Mouse (Mus musculus): ENCODE results near the gene Myo18b.

The Myo18b gene

DNA sequence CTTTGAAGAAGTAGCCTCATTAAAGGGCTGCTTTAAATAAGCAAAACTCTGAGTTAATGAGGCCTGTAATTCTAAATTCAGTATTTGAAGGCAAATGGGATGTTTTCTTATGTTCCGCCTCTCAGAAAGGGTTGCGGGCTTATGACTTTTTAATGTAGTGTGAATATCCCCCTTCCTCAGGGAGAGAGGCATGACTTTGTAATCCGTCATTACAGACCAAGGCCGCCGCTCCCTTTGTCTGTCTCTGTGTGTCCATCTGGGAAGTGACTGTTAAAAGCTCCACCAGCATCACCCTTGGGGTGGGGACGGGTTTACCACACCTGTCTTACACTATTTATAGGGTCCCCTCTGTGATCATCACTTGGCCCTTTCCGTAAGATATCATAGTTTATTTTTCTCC lies 100.1 kb downstream of the Myo18b start:
- DNase-seq, result no peak

DNA sequence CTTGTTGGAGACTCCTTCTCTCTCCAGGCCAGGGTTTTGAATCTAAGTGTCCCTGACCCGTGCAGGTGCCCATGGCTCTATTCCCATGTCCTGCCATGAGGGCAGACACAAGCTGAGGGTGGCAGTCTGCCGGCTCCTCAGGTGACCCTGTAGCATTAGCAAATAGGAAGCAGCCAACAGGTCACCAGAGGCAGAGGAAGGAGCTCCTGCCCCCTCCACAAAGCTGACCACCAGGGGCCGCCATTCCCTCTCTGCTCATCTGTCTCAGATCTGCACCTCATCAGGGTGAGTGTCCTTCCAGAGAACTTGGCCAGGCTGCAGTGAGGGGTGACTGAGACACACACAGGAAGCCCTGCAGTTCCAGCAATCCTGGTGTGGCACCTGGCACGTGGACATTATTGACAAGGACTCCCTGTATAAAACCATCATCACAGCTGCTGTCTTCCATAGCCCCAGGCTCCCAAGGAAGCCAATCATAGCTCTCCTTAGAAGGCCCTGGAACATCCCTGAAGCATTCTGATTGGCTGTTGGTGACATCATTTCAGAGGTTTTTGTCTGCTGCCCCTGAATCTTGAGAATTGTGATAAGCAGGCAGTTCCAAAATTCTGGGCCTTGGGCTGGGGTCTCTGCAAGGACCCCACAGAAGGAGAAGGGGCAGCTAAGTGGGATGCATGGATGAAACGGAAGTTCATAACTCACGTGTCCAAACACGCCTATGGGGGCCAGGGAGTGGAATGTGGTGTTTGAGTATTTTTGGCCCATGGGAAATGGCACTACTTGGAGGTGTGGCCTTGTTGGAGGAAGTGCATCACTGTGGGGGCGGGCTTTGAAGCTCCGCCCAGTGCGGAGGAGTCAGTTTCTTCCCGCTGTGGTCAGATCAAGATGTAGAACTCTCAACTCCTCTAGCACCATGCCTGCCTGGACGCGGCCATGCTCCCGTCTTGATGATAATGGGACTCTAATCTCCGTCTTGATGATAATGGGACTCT lies 104.1 kb downstream of the Myo18b start:
- no peak for DNase-seq

DNA sequence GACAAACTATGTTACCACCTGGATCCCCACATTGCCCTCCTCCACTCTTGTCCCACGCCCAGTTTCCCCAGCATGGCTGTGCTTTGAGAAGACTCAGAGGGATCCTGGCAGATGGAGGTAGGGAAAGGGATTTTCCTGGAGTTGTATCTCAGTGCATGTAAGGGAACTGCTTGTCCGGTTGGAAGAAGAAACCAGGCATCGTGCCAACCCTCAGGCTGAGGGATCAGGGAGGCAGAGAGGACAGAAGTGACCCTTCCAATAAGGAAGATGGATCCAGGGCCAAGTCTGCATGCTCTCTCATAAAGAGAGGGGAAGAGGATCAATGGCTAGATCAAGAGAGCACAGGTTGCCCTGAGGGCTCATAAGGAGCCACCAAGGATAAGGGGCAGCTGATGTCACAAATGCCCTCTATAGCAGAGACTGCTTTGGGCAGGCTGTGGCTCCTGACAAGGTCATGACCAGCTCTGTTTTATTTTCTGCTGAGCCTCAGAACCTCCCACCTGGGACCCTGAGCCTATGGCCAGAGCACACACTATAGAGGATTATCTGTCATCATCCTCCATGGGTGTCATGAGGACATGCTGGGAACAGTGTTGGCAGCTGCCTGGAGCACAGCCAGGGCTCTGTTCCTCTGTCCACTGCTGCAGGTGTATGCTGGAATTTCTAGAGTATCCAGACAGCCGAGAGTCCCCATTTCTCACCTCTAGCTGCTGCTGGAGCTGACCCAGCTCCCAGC lies 105.6 kb downstream of the Myo18b start:
- no peak for DNase-seq

DNA sequence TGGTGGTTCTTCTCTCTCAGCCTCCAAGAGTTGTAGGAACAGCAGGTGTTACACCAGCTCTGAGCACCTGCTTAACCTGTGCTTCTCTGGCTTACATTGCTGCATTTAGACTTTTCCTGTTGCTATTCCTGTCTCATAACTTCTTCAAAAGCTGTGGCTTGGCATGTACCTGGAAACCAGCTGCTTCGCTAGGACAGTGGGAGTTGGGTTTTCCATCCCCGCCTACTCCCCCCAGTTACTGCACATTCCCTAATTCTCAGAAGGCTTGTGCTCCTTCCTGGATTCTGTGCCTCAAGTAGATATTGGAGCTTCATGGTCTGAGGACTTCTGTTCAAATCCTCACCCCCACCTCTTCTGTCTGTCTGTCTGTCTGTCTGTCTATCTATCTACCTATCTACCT lies 107.7 kb downstream of the Myo18b start:
- no peak for DNase-seq

DNA sequence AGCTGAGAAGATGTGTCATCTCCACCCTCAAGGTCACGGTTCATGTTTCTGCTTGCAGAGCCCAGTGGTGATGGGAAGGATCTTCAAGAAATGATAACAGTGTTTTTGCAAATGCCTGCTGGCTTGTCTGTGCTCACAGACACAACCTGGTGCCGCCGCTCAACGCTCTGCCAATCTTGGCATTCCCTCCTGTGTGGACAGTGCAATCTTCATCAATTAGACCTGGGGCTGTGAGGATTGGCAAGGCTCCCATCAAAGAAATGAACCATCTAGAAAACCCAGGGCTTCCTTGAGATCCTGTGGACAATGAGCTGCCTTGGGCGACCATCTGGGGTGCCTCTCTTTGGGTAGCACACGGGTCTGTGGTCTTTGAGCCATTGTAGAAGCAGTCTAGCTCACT lies 109.4 kb downstream of the Myo18b start:
- no peak for DNase-seq

DNA sequence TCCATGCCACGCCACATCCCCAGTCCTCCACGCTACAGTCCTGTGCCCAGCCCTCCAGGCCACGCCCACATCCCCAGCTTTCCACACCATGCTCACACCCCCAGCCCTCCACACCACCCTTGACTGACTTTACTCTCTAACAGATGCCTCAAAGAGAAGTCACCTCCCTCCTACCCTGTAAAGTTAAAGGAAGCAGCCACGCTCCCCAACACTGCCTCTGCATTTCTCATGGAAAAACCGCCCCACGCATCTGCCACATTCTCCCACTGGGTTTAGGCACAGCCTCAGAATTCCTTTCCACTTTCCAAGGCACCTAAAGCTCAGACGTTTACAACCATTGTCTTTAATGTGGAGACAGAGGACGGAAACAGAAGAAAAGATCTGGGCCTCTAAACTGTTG lies 110.1 kb downstream of the Myo18b start:
- DNase-seq, result no peak

DNA sequence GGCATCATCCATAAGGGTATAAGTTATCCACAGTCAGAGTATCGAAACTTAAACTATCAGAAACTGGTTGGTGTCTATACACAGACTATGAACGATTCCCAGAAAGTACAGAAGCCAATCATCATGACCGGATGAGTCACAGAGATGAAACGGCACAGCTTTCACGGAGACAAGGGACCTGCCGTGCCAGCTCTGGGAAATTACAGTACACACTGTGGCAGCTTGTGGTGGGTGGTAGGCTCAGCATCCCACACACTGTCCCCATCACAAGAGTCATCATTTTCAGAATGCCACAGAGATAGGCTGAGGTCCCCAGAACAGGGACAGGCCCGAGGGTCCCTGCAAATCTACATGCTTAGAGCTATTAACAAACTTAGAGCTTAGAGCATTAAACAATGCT lies 114.4 kb downstream of the Myo18b start:
- DNase-seq, result no peak

DNA sequence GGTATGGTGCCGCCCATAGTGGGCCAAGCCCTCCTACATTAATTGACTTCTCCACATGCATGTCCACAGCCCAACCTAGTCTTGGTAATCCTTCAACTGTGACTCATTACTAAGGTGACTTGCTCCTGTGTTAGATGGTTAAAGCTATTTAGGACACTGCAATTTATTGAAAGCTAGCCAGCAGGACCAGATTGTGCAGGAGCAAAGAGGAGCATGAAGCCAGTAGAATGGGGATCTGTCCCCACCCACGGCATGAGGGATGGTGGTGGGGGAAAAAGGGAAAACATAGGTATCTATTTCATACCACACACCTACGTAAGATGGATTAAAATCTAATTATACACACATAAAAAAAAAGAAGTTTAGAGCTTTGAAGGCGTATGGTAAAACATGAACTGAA lies 114.9 kb downstream of the Myo18b start:
- no peak for DNase-seq

DNA sequence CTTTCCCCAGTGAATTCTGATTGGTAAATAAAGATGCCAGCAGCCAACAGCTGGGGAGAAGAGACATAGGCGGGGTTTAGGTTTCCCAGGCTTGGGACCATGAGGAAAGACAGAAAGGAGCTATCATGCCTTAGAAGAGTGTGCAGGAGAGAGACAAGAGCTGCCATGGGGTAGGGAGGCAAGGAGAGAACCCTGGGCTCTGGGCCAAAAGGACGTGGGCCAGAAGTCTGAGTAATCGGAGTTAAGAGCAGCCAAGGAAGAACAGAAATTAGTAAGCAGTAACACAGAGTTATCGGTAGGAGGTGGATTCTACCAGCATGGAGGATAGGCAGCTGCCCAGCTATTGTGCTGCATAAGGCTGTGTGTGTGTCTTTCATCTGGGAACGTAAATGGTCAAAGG lies 115.8 kb downstream of the Myo18b start:
- peak; percentile 58 to 61 for DNase-seq

DNA sequence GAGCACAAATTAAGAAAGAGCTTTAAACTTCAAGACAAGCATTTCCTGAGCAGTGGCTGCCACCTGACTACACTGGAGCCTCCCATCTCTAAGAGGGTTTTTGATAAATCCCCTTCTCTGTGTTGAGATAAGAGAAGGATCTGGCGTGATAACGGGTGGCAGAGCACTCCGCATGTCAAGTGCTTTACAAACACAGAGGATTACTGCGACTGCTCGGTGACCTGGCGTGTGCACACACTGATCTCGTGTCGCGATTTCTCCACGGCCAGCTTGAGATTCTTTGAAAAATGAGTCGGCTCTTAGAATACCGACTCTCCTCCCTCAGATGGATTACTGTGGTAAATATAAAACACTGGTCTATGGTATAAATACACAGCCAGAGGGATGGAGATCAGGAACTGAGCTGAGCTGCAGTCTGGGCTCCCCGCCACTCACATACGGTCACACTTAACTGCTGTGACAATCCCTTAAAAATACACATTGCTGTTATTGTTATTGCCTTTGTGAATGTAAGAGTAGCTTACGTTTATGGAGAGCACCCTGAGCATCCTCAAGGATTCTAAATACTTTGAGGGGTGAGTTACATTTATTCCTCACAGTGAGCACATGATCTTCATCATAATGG lies 119.3 kb downstream of the Myo18b start:
- DNase-seq, result peak; percentile 42 to 50

DNA sequence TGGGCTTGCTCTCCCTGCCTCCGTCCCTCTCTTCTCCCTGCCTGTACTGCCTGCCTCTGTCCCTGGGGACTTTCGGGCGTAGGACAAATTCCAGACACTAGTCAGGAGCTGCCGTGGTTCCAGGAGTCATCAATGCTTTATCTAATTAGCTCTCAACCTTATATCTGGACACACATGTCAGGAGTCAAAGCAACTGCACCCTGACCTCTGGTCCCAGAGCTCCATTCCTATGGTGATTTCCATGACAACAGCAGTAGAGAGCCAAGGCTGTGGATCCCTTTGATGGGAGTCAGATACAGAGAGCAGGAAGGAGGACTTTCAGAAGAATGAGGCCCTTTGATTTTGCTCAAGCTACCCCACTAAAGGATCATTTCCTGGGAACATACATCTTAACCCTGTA lies 122.7 kb downstream of the Myo18b start:
- DNase-seq, result no peak

DNA sequence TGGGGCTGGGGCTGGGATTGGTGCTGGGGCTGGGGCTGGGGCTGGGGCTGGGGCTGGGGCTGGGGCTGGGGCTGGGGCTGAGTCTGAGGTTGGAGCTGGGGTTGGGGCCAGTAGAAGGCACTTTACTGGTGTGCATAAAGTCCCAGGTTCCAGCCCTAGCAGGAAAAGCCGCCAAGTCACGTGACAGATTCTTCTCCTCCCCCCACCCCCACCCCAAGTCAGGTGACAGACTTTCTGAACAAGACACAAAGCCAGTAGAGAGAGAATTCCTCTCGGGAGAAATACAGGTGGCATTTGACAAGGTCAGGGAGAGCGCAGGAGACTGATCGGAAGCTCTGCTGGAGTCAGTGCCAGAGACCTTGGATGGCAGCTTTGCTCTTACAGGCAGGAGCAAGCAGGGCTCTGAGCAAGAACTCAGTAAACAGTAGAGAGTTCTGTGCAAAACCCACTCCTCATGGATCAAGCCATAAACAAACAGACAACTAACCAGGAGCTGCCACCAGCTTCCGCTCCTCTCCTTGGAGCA lies 124.7 kb downstream of the Myo18b start:
- no peak for DNase-seq

DNA sequence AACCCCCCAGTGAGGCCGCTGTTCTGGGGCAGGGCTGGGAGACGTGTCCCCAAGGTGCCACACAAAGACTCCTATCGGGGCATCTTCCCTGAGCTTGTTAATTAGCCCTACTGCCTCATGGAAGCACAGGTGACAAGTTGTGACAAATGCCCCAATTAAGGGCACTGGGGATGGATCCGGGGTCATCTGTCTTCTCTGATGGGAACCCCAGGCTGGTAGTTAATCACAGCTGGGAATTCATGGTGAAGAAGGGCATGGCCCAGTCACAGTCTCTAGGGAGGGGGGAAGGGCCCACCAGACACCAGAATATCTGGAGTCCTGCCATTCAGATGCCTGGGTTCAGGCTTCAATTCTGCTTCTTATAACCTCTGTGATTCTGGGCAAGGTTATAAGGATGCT lies 126.4 kb downstream of the Myo18b start:
- no peak for DNase-seq

DNA sequence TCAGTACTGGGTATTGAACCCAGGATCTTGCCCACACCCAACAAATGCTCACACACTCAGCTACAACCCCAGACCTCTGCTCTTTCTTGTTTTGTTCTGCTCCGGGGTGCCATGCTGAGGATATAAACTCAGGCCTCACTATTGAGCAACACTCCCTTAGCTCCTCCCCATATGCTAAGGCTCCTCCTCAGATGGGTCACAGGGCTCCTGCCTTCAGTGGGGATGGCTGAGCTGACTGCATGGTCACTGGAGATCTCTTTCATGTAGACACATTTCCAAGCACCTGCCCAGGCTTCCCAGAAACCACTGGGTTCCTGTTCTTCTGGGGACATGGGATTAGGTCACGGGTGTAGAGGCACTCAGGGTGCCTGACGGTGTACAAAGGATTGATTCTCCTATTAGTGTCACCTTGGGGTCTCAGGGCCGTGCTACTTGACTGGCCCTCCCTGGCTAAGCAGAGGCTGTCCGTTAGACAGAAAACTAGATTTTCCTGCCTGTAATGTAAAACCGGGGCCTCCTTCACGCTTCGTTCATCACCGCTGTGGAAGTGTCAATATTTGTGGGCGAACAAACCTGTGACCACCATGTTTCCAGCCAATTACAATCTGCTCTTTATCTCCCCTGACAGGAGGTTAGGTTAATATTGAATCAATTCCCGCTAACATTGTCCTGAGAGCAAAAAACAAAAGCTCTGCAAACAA lies 127.0 kb downstream of the Myo18b start:
- DNase-seq, result no peak

DNA sequence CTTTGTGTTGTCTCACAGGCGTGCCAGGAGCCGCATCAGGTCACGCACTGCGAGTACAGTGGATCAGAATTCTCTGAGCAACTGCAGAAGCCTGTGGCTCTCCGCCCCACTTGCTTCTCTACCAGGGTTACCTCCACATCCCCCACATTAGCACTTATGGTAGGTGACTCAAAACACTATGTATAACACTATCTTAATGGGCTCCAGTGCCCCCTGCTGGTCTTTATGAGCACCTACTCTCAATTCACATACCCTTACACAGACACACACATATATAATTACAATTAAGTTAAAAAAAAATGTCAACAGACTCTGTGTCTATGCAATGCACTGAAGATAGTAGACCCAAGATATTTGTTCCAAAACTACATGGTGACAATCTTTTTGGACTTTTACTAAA lies 127.6 kb downstream of the Myo18b start:
- no peak for DNase-seq

DNA sequence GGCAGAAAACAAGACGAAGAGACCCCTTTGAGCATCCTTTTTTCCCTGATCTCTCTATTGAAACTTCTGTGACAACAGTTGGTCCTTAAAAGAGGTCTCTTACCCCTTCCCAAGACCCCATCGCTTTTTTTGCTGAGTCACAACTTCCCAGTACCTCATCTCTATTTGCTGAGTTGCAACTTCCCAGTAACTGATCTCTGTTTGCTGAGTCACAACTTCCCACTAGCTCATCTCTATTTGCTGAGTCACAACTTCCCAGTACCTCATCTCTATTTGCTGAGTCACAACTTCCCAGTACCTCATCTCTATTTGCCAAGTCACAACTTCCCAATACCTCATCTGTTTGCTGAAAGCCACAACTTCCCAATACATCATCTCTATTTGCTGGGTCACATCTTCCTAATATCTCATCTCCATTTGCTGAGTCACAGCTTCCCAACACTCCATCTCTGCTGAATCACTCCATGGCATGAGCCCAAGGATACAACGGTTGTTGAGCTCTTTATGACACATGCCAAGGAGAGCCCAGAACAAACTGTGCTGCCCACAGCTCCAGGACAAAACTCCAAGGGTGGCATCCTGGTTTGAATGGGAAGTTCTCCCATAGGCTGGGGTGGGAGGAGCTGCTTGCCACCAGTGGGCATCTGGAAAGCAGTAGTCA lies 134.6 kb downstream of the Myo18b start:
- no peak for DNase-seq

DNA sequence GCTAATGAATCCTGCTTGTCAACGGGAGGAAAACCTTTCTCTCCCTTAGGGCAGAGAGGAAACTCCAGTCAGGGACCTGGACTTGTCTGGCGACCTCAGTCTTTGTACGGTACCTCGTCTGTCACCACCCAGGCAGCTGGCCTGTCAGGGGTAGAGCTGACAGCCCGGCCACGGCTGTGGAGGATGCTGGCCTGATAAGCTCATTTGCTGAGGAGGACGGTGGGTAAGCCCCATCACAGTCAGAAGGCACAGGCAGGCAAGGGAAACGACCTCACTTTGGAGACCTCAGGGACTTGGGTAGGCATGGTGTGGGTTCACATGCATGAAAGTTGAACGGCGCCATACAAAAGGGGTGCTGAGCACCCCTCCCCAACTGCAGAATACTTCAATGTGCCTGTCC lies 140.6 kb downstream of the Myo18b start:
- no peak for DNase-seq

DNA sequence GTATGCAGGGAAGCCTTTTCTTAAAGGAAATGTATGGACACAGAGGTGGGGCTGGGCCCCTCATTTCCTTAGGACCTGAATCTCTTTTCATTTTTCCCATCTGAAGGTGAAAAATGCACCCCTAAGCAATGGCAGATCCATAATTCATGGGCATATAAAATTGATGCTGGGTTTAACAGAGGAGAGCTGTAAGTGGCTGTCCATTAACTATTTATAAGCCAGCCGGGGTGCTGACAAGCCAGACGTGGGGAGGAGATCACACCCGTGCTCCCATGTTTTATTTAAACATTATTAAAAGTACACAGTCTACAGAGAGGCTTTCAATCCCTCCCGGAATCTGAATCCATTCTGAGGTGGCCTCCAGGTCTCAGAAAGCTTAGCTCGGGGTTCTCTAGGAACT lies 146.5 kb downstream of the Myo18b start:
- no peak for DNase-seq

DNA sequence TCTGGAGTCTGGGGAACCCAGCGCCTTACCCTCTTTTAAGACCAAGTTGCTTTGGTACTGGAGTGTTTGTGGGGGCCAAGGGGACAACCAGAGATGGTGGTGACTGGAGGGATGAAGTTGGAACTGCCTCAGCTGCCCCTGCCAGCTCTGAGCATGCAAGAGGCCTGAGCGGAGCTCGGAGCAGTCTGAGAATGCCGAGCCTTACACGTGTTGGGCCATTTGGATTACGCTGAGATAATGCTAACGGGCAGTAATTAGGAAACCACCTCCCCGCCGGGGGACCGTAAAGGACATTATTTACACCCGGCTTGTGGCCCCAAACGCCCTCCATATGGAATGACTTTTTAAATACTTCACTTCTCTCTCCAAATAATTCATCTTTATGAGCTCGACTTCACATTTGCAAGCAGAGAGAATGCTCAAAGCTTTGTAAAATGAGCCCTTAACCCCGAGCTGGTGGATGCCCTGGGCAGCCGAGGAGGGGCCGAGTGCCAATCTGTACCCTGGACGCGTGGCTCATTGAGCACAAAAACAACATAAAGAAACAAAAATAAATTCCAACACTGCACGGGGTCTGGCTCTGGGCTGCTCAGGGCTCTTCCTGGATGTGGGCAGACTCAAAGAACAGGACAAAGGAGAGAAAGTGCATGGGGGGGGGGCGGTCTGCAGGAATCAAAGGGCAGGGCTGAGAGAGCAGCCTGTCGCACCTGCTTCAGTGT lies 148.0 kb downstream of the Myo18b start:
- DNase-seq, result no peak

DNA sequence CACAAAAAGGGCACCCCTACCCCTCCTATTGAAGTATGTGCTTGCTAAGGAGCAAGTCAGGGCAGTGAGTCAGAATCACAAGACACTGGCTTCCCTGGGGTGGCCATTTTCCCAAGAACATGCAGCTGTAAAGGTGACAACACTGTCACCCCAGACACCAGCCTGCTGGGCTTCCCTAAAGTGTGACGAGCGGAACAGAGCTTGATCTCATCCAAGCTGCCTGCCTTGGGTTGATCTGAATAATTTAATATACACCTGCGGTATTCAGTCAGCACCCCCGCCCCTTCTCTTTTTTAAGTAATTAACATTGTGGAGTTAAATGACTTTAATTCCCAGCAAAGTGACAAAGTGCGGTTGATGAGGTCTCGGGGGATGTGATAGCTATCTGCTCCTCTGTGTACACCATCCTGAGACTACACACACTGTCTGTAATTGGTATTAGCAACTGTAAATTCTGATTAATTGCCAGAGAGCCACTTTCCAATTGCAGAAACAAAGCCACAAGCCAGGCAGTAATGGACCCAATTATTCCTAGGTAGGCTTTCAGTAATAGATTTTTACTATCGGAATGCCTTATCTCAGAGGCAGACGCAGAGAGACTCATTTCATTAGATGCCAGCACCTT lies 148.7 kb downstream of the Myo18b start:
- DNase-seq, result no peak

DNA sequence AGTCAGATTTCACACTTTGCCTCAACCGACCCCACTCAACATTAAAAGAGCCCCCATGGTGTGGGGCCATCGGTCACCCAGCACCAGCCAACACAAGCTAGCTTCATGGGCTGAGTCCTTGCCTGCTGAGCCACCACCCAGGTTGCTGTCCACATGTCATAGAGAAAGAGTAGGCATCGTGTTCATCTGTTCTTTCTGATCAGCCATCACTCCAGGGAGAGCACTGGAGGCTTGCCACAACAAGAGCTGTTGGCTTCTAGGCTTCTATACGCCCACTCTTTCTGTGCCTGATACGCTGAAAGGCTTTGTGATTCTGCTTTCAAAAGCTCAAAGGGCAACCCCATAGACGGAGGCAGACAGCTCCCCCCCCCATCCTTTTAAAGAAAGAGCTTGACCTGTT lies 151.0 kb downstream of the Myo18b start:
- no peak for DNase-seq
